11 mouse cellular contexts compared by ENCODE assay signal in genomic region chr2:152657398-152657797, GRCm38 (mm10). TPM values are rescaled to one million over a fixed set of nuclear protein-coding genes. Genes with fewer than 3 reads are reported as not detected.
A peak's percentile ranks its signal among the peaks of the same experiment; 100 is the strongest.
DNase-seq lines count a peak whose midpoint lies in the region; ATAC-seq lines count a peak whose summit lies in the region.
"Had no signal": no experiment of that assay in that cellular context is flagged by ENCODE, and none has a peak within 500 bp of the region (broad histone marks: within the 10 kb centered on the region; RNA-seq: fewer than 3 reads in every experiment).

No protein-coding gene starts in this region.

- H3K4me1 ChIP-seq in midbrain, embryonic 10.5 days = peaks cover 15% of the 10 kb centered on the region
- peaks cover 18% of the 10 kb centered on the region for H3K4me1 ChIP-seq in midbrain, embryonic 16.5 days (ENCODE audit: control insufficient read depth, insufficient read depth, low read length)

- WGBS in midbrain, embryonic 10.5 days = 60% methylated on average over 10 of the region's 10 CpGs
- WGBS in midbrain, embryonic 16.5 days = 70% methylated on average over 10 of the region's 10 CpGs

- H3K4me3 ChIP-seq in midbrain, embryonic 10.5 days = no peak overlapping the region
- H3K4me3 ChIP-seq in midbrain, embryonic 16.5 days (ENCODE audit: low read depth, low read length) = no peak overlapping the region
- H3K4me3 ChIP-seq: erythroblast, embryonic 14.5 days; hindbrain, embryonic 15.5 days had no signal

- no peak overlapping the region for H3K9ac ChIP-seq in midbrain, embryonic 16.5 days (ENCODE audit: low read depth, low read length)
- H3K9ac ChIP-seq: hindbrain, embryonic 15.5 days had no signal

- no peak for ATAC-seq in midbrain, embryonic 16.5 days
- peak; percentile 42 for ATAC-seq in common myeloid progenitor, adult 5-6 weeks (replicated peaks; ENCODE audit: low read depth, poor library complexity, severe bottlenecking)
- ATAC-seq: Patski had no signal

- H3K4me2 ChIP-seq in midbrain, embryonic 16.5 days (ENCODE audit: low read length) = no peak overlapping the region
- H3K4me2 ChIP-seq: hindbrain, embryonic 15.5 days had no signal

- H3K9me3 ChIP-seq in midbrain, embryonic 10.5 days (replicated peaks) = no peaks in the 10 kb centered on the region
- no peaks in the 10 kb centered on the region for H3K9me3 ChIP-seq in midbrain, embryonic 16.5 days (replicated peaks; ENCODE audit: control insufficient read depth, low read length, poor library complexity, severe bottlenecking)
- H3K9me3 ChIP-seq: hindbrain, embryonic 15.5 days had no signal

- no peak overlapping the region for H3K27ac ChIP-seq in midbrain, embryonic 10.5 days (replicated peaks)
- no peak overlapping the region for H3K27ac ChIP-seq in midbrain, embryonic 16.5 days (ENCODE audit: low read length)
- H3K27ac ChIP-seq: hindbrain, embryonic 15.5 days had no signal

- DNase-seq in embryo, embryonic 10 days (ENCODE audit: low spot score) = peak; percentile 22
- no peak for DNase-seq in embryo, embryonic 9.5 days (ENCODE audit: extremely low spot score)
- DNase-seq in midbrain, embryonic 10.5 days (ENCODE audit: low spot score) = peak; percentile 22
- peak; percentile 43 for DNase-seq in naive thymus-derived CD4-positive, alpha-beta T cell, adult 2 months (ENCODE audit: low read depth)
- no peak for DNase-seq in cerebellum, postnatal 4 days (ENCODE audit: low spot score in 2 of 2)
- no peak for DNase-seq in frontal cortex, postnatal 14 days (ENCODE audit: low spot score in 2 of 2)

- no peaks in the 10 kb centered on the region for H3K27me3 ChIP-seq in midbrain, embryonic 10.5 days (ENCODE audit: low read depth, poor library complexity, severe bottlenecking)
- no peaks in the 10 kb centered on the region for H3K27me3 ChIP-seq in midbrain, embryonic 16.5 days (ENCODE audit: control insufficient read depth, insufficient read depth, low read depth, low read length)
- H3K27me3 ChIP-seq: hindbrain, embryonic 15.5 days; Patski had no signal

- H3K36me3 ChIP-seq in midbrain, embryonic 10.5 days = no peaks in the 10 kb centered on the region
- no peaks in the 10 kb centered on the region for H3K36me3 ChIP-seq in midbrain, embryonic 16.5 days (ENCODE audit: control insufficient read depth, insufficient read depth, low read length)
- H3K36me3 ChIP-seq: hindbrain, embryonic 15.5 days had no signal

RNA-seq across cellular contexts. Expression of gene H13, which starts 11.9 kb away (rescaled TPM):
- 99.2 and 117 TPM in 2 replicates for polyA plus RNA-seq in midbrain, embryonic 10.5 days (2016; fragmentation: Nextera tagmentation; extraction: Ambion mirVana)
- 181 and 187 TPM in 2 replicates for polyA plus RNA-seq in midbrain, embryonic 16.5 days (2015; fragmentation: Nextera tagmentation; extraction: Ambion mirVana)
- 68.2 and 70.3 TPM in 2 replicates for total RNA-seq in common myeloid progenitor, adult 5-6 weeks (2017)

RNA-seq across cellular contexts. Expression of gene Mcts2, which starts 29.4 kb away (rescaled TPM):
- 42.9 and 45.3 TPM in 2 replicates for polyA plus RNA-seq in midbrain, embryonic 10.5 days (2016; fragmentation: Nextera tagmentation; extraction: Ambion mirVana)
- 31.1 and 34.4 TPM in 2 replicates for polyA plus RNA-seq in midbrain, embryonic 16.5 days (2015; fragmentation: Nextera tagmentation; extraction: Ambion mirVana)
- 3.8 and 10.0 TPM in 2 replicates for total RNA-seq in common myeloid progenitor, adult 5-6 weeks (2017)

RNA-seq across cellular contexts. Expression of gene Rem1, which starts 30.6 kb away (rescaled TPM):
- polyA plus RNA-seq in midbrain, embryonic 10.5 days (2016; fragmentation: Nextera tagmentation; extraction: Ambion mirVana) = 0.26 and 0.33 TPM in 2 replicates
- 0.45 and 0.89 TPM in 2 replicates for polyA plus RNA-seq in midbrain, embryonic 16.5 days (2015; fragmentation: Nextera tagmentation; extraction: Ambion mirVana)
- 0.50 TPM in 1 of 2 replicates, not detected in the other for total RNA-seq in common myeloid progenitor, adult 5-6 weeks (2017)
- polyA plus RNA-seq: erythroblast, embryonic 14.5 days; Patski had no signal

RNA-seq across cellular contexts. Expression of gene Defb25, which starts 34.5 kb away (rescaled TPM):
- not detected in 2 replicates for polyA plus RNA-seq in midbrain, embryonic 10.5 days (2016; fragmentation: Nextera tagmentation; extraction: Ambion mirVana)
- polyA plus RNA-seq in midbrain, embryonic 16.5 days (2015; fragmentation: Nextera tagmentation; extraction: Ambion mirVana) = not detected in 2 replicates
- total RNA-seq in common myeloid progenitor, adult 5-6 weeks (2017) = not detected in 2 replicates
- polyA plus RNA-seq: erythroblast, embryonic 14.5 days; hindbrain, embryonic 15.5 days; Patski had no signal

RNA-seq across cellular contexts. Expression of gene Defb36, which starts 53.3 kb away (rescaled TPM):
- polyA plus RNA-seq in midbrain, embryonic 10.5 days (2016; fragmentation: Nextera tagmentation; extraction: Ambion mirVana) = not detected in 2 replicates
- not detected in 2 replicates for polyA plus RNA-seq in midbrain, embryonic 16.5 days (2015; fragmentation: Nextera tagmentation; extraction: Ambion mirVana)
- not detected in 2 replicates for total RNA-seq in common myeloid progenitor, adult 5-6 weeks (2017)
- polyA plus RNA-seq: erythroblast, embryonic 14.5 days; hindbrain, embryonic 15.5 days; Patski had no signal

Comparison
In these comparisons a context has a peak if more than half of its experiments do, and no peak if none do; other contexts are left out.
1. DNase-seq: peak in embryo, embryonic 10 days (single experiment), midbrain, embryonic 10.5 days (single experiment) and naive thymus-derived CD4-positive, alpha-beta T cell, adult 2 months (single experiment); none in embryo, embryonic 9.5 days (single experiment), cerebellum, postnatal 4 days (0 of 2) and frontal cortex, postnatal 14 days (0 of 2).